Mouse (Mus musculus): ENCODE measurements around the gene Fdx1l.

DNA sequence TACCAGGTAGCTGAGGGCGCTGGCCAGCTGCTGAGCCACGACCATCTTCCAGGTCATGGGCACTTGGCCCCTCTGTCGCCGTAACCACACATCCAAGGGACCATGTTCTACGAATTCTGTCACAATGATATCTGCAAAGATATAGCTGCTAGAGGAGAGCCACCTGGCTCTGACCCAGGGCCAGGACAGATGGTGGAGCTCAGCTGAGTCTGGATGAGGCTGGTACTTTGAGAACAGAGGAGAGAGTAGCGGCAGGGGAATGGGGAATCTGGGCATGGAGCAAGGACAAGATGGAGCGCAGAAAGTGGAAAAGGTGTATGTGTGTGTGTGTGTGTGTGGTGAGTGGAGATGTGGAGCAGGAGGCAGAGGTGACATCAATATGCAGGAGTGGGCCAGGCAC, 40.8 kb upstream of the Fdx1l start:
- TF ChIP-seq EP300 (IDR thresholded peaks at IDR 0.05; ENCODE audit: low read depth in 1 of 2, low read length in 2 of 2), result no peak
- TF ChIP-seq ETS1 (IDR thresholded peaks at IDR 0.05; ENCODE audit: low read depth, low read length), result no peak
- no peak for TF ChIP-seq E2F4 (IDR thresholded peaks at IDR 0.05; ENCODE audit: borderline replicate concordance, low read depth, low read length)
- TF ChIP-seq ZC3H11A (IDR thresholded peaks at IDR 0.05; ENCODE audit: low read depth, low read length), result no peak

Data from MEL (cell line).